Mouse (Mus musculus) inflammation-experienced regulatory T-cells, adult 6 months (primary cell): Measurements from ENCODE around the gene Dusp15. TPM values are rescaled to one million over a fixed set of nuclear protein-coding genes. Genes with fewer than 3 reads are reported as not detected.

ENCODE experiments used
- ATAC-seq: one replicate; pipeline ENCODE4 v1.8.0; 2017
- polyA plus RNA-seq, 3 experiments: library from polyadenylated mRNA; unstranded; fragments of 100-300 nt; shearing (Covaris generic); gene quantifications; one replicate each; pipeline ENCODE4 v1.2.1; 2017

The Dusp15 gene
- polyA plus RNA-seq, 3 experiments from 2014 or later: not detected

- ATAC-seq: no peak
Measured at GRCm38 (mm10) chr2:152930276-152930675, 21.2 kb downstream of the Dusp15 start.

GRCm38 (mm10) chr2:152928988-152929370, 22.5 kb downstream of the Dusp15 start:
- ATAC-seq: no peak

- no peak for ATAC-seq
Measured at GRCm38 (mm10) chr2:152928219-152928987, 23.1 kb downstream of the Dusp15 start.

- no peak for ATAC-seq
Measured at GRCm38 (mm10) chr2:152927371-152927770, 24.1 kb downstream of the Dusp15 start.

GRCm38 (mm10) chr2:152926896-152927295, 24.6 kb downstream of the Dusp15 start:
- no peak for ATAC-seq

GRCm38 (mm10) chr2:152925189-152925872, 26.2 kb downstream of the Dusp15 start:
- no peak for ATAC-seq

GRCm38 (mm10) chr2:152924543-152924942, 27.0 kb downstream of the Dusp15 start:
- ATAC-seq: no peak

GRCm38 (mm10) chr2:152924128-152924527, 27.4 kb downstream of the Dusp15 start:
- no peak for ATAC-seq

- no peak for ATAC-seq
Measured at GRCm38 (mm10) chr2:152923621-152924020, 27.9 kb downstream of the Dusp15 start.

GRCm38 (mm10) chr2:152922376-152922775, 29.1 kb downstream of the Dusp15 start:
- no peak for ATAC-seq

GRCm38 (mm10) chr2:152917671-152918070, 33.8 kb downstream of the Dusp15 start:
- no peak for ATAC-seq

- no peak for ATAC-seq
Measured at GRCm38 (mm10) chr2:152916111-152916510, 35.4 kb downstream of the Dusp15 start.

- no peak for ATAC-seq
Measured at GRCm38 (mm10) chr2:152915453-152915852, 36.0 kb downstream of the Dusp15 start.

- ATAC-seq: peak; percentile 91
Measured at GRCm38 (mm10) chr2:152914310-152915120, 37.0 kb downstream of the Dusp15 start.

GRCm38 (mm10) chr2:152913471-152913870, 38.0 kb downstream of the Dusp15 start:
- ATAC-seq: no peak

GRCm38 (mm10) chr2:152911432-152911831, 40.1 kb downstream of the Dusp15 start:
- no peak for ATAC-seq

- no peak for ATAC-seq
Measured at GRCm38 (mm10) chr2:152911031-152911430, 40.5 kb downstream of the Dusp15 start, which contains the start of gene Mylk2. Gene Mylk2, plus strand, starts transcription at chr2:152911352.

GRCm38 (mm10) chr2:152909848-152910247, 41.6 kb downstream of the Dusp15 start:
- no peak for ATAC-seq

GRCm38 (mm10) chr2:152907114-152907943, 44.2 kb downstream of the Dusp15 start:
- no peak for ATAC-seq

- ATAC-seq: peak; percentile 53
Measured at GRCm38 (mm10) chr2:152906274-152907037, 45.0 kb downstream of the Dusp15 start.
